Mouse (Mus musculus) gastrocnemius, postnatal 10 days (tissue): ENCODE results near the gene Zfand3. TPM values are rescaled to one million over a fixed set of nuclear protein-coding genes. Genes with fewer than 3 reads are reported as not detected.

Source experiments
- DNase-seq: peaks from one replicate; pipeline ENCODE4 v3.0.0; 2021; ENCODE audit warnings: mixed read lengths
- total RNA-seq, 2 experiments: library from RNA; stranded (reverse); gene quantifications; 2 replicates each; pipeline ENCODE4 v1.2.3; 2021

Gene Zfand3
- total RNA-seq, 2 experiments from 2014 or later = 111 to 119 TPM

- DNase-seq = no peak
Measured at GRCm38 (mm10) chr17:29997726-29998125, 6.8 kb upstream of the Zfand3 start.

GRCm38 (mm10) chr17:29998566-29999295 is 5.8 kb upstream of the Zfand3 start:
- no peak for DNase-seq

DNA sequence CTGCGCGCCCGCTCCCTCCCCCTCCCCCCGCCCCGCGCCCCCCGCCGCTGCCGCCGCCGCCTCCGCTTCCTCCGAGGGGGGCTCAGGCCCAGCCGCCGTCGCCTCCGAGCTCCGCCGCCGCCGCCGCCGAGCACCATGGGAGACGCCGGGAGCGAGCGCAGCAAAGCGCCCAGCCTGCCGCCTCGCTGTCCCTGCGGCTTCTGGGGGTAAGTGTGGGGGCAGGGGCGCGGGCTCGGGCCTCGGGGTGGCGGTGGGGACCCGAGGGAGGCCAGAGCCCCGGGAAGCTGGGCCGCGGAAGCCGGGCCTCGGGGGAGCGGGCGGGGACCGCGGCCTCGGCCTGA is 540 bp downstream of the Zfand3 start:
- DNase-seq = no peak

DNA sequence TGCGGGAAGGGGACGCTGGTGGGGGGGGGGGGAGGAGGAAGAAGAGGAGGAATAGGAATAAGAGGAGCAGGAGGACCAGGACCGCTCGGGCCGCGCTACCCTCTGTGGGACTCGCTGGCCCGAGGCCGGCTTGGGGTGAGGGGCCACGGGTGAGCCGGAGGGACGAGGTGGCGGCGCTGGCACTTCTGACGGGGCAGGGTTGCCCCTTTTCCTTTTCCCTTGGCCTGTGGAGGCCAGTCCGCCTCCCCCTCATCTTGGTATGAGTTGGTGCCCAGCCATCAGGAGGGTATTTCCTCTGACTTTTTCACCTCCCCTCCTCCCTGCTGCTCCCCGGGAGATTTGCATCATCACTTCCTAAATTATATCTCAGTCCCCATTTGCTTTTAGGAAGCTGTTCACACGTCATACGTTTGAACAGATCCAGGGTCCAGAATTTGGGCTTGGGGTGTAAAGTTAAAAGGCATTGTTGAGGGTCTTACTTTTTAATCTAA is 963 bp downstream of the Zfand3 start:
- peak; percentile 53 for DNase-seq

DNA sequence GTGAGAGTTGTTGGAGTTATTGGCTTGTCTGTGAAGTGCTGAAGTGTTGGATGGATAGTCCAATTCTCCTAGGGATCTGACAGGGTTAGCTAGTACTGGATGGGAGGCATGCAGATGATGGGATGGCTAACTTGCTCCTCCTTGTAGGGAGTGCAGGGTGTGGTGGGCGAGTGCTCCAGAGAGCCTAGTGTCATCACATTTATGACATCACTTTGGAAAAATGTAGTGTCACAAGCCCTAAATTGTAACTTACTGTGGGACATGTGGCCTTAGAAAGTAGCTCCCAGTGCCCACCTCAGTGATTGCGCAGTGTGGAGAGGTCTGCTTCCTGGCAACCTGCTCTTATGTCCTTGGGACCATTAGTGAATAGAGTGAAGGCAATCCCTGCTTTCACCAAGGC is 2.3 kb downstream of the Zfand3 start:
- DNase-seq = no peak

DNA sequence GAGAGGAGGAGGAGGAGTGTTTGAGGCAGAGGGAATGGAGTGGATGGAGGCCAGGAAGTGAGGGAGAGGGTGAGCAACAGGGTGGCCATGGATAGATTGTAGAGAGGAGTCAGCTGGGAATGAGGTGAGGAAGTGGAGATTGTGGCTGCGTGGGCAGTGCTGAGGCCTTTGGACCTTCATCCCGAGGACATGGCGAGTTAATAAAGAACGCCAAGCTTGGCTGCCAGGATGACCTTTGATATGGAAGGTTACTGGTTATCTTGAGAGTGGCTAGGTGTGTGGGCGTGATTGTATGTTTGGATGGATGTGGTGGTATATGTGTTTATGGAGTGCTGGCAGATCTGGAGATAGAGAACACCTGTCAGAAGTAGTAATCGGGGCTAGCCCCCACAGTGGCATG is 3.4 kb downstream of the Zfand3 start:
- DNase-seq = no peak

- no peak for DNase-seq
Measured at GRCm38 (mm10) chr17:30008392-30008791, 3.9 kb downstream of the Zfand3 start.

GRCm38 (mm10) chr17:30014660-30015059 is 10.1 kb downstream of the Zfand3 start:
- DNase-seq = no peak

GRCm38 (mm10) chr17:30018927-30019610 is 14.5 kb downstream of the Zfand3 start:
- no peak for DNase-seq

DNA sequence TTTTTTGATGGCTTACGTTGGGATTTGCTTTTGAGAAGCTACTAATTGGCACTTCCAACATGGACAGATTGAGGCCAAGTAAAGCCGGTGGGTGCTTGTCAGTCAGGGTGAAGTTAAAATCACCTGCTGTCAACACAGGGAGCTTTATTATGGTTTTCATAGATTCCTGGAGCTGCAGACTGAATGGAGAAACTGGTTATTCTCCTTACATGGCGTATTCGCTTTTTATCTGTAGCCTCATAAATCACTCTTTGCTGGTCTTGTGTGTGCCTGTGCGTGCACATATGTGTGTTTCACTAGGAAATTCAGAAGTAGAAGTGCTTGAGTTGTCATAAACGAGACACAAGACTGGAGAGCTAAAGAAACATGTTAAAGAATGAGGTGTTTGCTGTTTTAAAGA is 15.4 kb downstream of the Zfand3 start:
- no peak for DNase-seq

GRCm38 (mm10) chr17:30024651-30025050 is 20.1 kb downstream of the Zfand3 start:
- DNase-seq = peak; percentile 78

DNA sequence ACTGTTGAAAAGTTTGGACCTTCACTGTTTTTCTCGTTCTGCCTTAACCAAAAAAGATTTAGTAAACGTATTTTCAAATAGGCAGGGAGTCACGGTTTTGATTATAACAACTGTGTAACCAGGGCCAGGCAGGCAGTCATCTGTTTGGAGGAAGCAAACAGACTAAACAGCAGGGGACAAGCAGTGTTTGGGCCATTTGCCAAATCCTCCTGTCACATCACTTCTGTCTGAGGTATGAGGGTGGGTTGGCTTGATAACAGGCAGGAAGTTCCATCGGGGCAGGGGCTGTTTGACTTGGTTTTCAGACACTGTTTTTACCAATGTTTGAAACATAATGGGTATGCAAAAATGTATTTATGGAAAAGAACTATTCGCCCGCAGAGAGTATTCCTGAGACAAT is 22.1 kb downstream of the Zfand3 start:
- no peak for DNase-seq

- DNase-seq = peak; percentile 28
Measured at GRCm38 (mm10) chr17:30027343-30028029, 23.0 kb downstream of the Zfand3 start.

DNA sequence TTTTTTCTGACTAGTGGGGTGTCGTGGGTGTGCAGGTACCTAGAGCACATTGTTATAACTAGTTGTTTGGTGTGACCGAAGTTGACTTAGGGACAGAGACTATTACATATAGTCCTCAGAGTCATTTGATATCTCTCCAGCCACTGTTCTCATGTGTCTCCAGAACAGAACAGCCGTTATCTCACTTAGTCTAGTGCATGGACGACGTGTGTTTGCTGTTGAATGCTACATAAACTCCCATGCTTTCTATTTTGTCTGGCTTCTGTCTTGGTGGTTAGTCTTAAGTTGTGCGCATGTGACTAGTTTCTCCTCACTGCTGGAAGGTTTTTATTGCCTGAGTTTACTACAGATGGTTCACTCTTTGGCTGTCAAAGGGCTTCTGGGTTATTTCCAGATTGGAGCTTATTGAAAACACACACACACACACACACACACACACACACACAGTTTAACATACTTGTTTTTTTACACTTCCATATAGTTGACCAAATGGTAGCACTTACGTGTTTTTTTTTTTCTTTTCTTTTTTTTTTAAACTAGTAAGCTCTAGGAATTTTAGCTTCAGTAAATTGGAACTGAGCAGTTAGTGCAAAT is 25.2 kb downstream of the Zfand3 start:
- DNase-seq = no peak

GRCm38 (mm10) chr17:30032796-30033195 is 28.3 kb downstream of the Zfand3 start:
- DNase-seq = no peak

GRCm38 (mm10) chr17:30033991-30034390 is 29.5 kb downstream of the Zfand3 start:
- DNase-seq = no peak

- DNase-seq = no peak
Measured at GRCm38 (mm10) chr17:30035216-30036005, 30.9 kb downstream of the Zfand3 start.

GRCm38 (mm10) chr17:30043163-30043822 is 38.8 kb downstream of the Zfand3 start:
- DNase-seq = no peak

GRCm38 (mm10) chr17:30045181-30045580 is 40.6 kb downstream of the Zfand3 start:
- DNase-seq = no peak

DNA sequence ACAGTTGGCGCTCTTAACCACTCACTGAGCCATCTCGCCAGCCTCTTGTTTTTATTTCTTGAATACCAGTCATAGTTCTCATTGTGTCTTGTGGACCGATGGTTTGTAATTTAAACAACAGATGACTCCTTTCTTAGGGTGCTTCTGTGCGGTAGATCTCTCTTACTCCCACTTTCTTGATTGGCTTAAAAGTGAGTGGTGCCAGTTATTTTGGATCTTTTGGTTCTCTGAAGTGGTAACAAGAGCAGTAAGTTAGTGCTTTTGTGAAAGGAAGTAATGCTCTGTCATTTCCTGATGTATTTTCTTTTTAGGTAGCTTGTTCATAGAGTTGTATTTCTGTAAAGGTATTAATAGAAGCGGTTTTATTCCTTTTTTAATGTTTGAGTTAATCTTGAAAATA is 42.1 kb downstream of the Zfand3 start:
- DNase-seq = no peak
